Mouse (Mus musculus): ENCODE measurements at regions not wholly inside any gene's neighbourhood (a gene's known extent, or its start where the extent isn't known, plus 50 kb on each side); places are given as distances from the start of the nearest gene placed in this dataset.

GRCm38 (mm10) chr1:168737277-168737863 lies 305.3 kb upstream of the Pbx1 start:
- Histone ChIP-seq H3K27ac (replicated peaks; ENCODE audit: low read depth, low read length) (no peak overlapping the region), H3K36me3 (ENCODE audit: control insufficient read depth, insufficient read depth, low read length) (no peaks in the 10 kb centered on the region), H3K4me1 (ENCODE audit: control insufficient read depth, insufficient read depth, low read length) (no peaks in the 10 kb centered on the region), H3K9ac (ENCODE audit: low read length) (no peak overlapping the region), H3K9me3 (ENCODE audit: control insufficient read depth, low read length) (no peaks in the 10 kb centered on the region), H3K4me2 (ENCODE audit: low read depth, severe bottlenecking) (no peak overlapping the region), H3K27me3 (ENCODE audit: control insufficient read depth, insufficient read depth, low read length) (no peaks in the 10 kb centered on the region), H3K4me3 (ENCODE audit: low read depth, low read length) (no peak overlapping the region)
- ATAC-seq (ENCODE audit: insufficient number of reproducible peaks, low FRiP score, low TSS enrichment, low read depth) (no peak), DNase-seq (ENCODE audit: low spot score) (no peak)
- 78% methylated on average over 7 of the region's 7 CpGs for WGBS

- Histone ChIP-seq H3K27me3 (ENCODE audit: control insufficient read depth, insufficient read depth, low read length) (no peaks in the 10 kb centered on the region), H3K9ac (ENCODE audit: low read length) (no peak overlapping the region), H3K4me2 (ENCODE audit: low read depth, severe bottlenecking) (no peak overlapping the region), H3K9me3 (ENCODE audit: control insufficient read depth, low read length) (no peaks in the 10 kb centered on the region), H3K27ac (replicated peaks; ENCODE audit: low read depth, low read length) (no peak overlapping the region), H3K36me3 (ENCODE audit: control insufficient read depth, insufficient read depth, low read length) (no peaks in the 10 kb centered on the region), H3K4me1 (ENCODE audit: control insufficient read depth, insufficient read depth, low read length) (no peaks in the 10 kb centered on the region), H3K4me3 (ENCODE audit: low read depth, low read length) (no peak overlapping the region)
- ATAC-seq (ENCODE audit: insufficient number of reproducible peaks, low FRiP score, low TSS enrichment, low read depth) (no peak), DNase-seq (ENCODE audit: low spot score) (no peak)
- WGBS, result 73% methylated on average over 5 of the region's 5 CpGs
Observed at GRCm38 (mm10) chr1:168733066-168733465, 301.0 kb upstream of the Pbx1 start.

- Histone ChIP-seq H3K4me2 (ENCODE audit: low read depth, severe bottlenecking) (no peak overlapping the region), H3K4me1 (ENCODE audit: control insufficient read depth, insufficient read depth, low read length) (peaks cover 8% of the 10 kb centered on the region), H3K36me3 (ENCODE audit: control insufficient read depth, insufficient read depth, low read length) (no peaks in the 10 kb centered on the region), H3K9ac (ENCODE audit: low read length) (no peak overlapping the region), H3K27ac (replicated peaks; ENCODE audit: low read depth, low read length) (no peak overlapping the region), H3K27me3 (ENCODE audit: control insufficient read depth, insufficient read depth, low read length) (no peaks in the 10 kb centered on the region), H3K4me3 (ENCODE audit: low read depth, low read length) (no peak overlapping the region), H3K9me3 (ENCODE audit: control insufficient read depth, low read length) (no peaks in the 10 kb centered on the region)
- ATAC-seq (ENCODE audit: insufficient number of reproducible peaks, low FRiP score, low TSS enrichment, low read depth) (no peak), DNase-seq (ENCODE audit: low spot score) (no peak)
- WGBS, result 75% methylated on average over 2 of the region's 2 CpGs
Observed at GRCm38 (mm10) chr1:168709836-168710235, 277.8 kb upstream of the Pbx1 start.

GRCm38 (mm10) chr1:168709017-168709681 lies 277.1 kb upstream of the Pbx1 start:
- peaks cover 8% of the 10 kb centered on the region for H3K4me1 ChIP-seq (ENCODE audit: control insufficient read depth, insufficient read depth, low read length)
- H3K27me3 ChIP-seq (ENCODE audit: control insufficient read depth, insufficient read depth, low read length), result no peaks in the 10 kb centered on the region
- DNase-seq (ENCODE audit: low spot score) (peak; percentile 53), ATAC-seq (ENCODE audit: insufficient number of reproducible peaks, low FRiP score, low TSS enrichment, low read depth) (peak; percentile 69)
- H3K27ac ChIP-seq (replicated peaks; ENCODE audit: low read depth, low read length), result peak overlapping the region; percentile 38; the same call in 1 of the 2 replicates
- H3K4me3 ChIP-seq (ENCODE audit: low read depth, low read length), result no peak overlapping the region
- H3K9me3 ChIP-seq (ENCODE audit: control insufficient read depth, low read length), result no peaks in the 10 kb centered on the region; the same call in 1 of the 2 replicates
- no peak overlapping the region for H3K9ac ChIP-seq (ENCODE audit: low read length)
- 23% methylated on average over 21 of the region's 21 CpGs for WGBS
- H3K4me2 ChIP-seq (ENCODE audit: low read depth, severe bottlenecking), result peak overlapping the region; percentile 10
- H3K36me3 ChIP-seq (ENCODE audit: control insufficient read depth, insufficient read depth, low read length), result no peaks in the 10 kb centered on the region

- peak; percentile 76; the same call in 1 of the 2 replicates for ATAC-seq (ENCODE audit: insufficient number of reproducible peaks, low FRiP score, low TSS enrichment, low read depth)
- DNase-seq (ENCODE audit: low spot score), result peak; percentile 71
- Histone ChIP-seq H3K9me3 (ENCODE audit: control insufficient read depth, low read length) (no peaks in the 10 kb centered on the region; the same call in 1 of the 2 replicates), H3K27ac (replicated peaks; ENCODE audit: low read depth, low read length) (peak overlapping the region; percentile 38; the same call in 1 of the 2 replicates), H3K27me3 (ENCODE audit: control insufficient read depth, insufficient read depth, low read length) (no peaks in the 10 kb centered on the region), H3K4me3 (ENCODE audit: low read depth, low read length) (no peak overlapping the region), H3K4me2 (ENCODE audit: low read depth, severe bottlenecking) (peak overlapping the region; percentile 10; the same call in 1 of the 2 replicates), H3K36me3 (ENCODE audit: control insufficient read depth, insufficient read depth, low read length) (no peaks in the 10 kb centered on the region), H3K4me1 (ENCODE audit: control insufficient read depth, insufficient read depth, low read length) (peaks cover 8% of the 10 kb centered on the region), H3K9ac (ENCODE audit: low read length) (no peak overlapping the region)
- WGBS, result 24% methylated on average over 11 of the region's 11 CpGs
Observed at GRCm38 (mm10) chr1:168708161-168708865, 276.2 kb upstream of the Pbx1 start.

- DNase-seq (ENCODE audit: low spot score) (no peak), ATAC-seq (ENCODE audit: insufficient number of reproducible peaks, low FRiP score, low TSS enrichment, low read depth) (no peak)
- H3K27ac ChIP-seq (replicated peaks; ENCODE audit: low read depth, low read length), result no peak overlapping the region
- H3K9ac ChIP-seq (ENCODE audit: low read length), result no peak overlapping the region
- H3K4me3 ChIP-seq (ENCODE audit: low read depth, low read length), result no peak overlapping the region
- no peaks in the 10 kb centered on the region for H3K27me3 ChIP-seq (ENCODE audit: control insufficient read depth, insufficient read depth, low read length)
- H3K9me3 ChIP-seq (ENCODE audit: control insufficient read depth, low read length), result no peaks in the 10 kb centered on the region
- 90% methylated on average over 1 of the region's 1 CpGs for WGBS
- no peaks in the 10 kb centered on the region for H3K36me3 ChIP-seq (ENCODE audit: control insufficient read depth, insufficient read depth, low read length)
- no peak overlapping the region for H3K4me2 ChIP-seq (ENCODE audit: low read depth, severe bottlenecking)
- H3K4me1 ChIP-seq (ENCODE audit: control insufficient read depth, insufficient read depth, low read length), result no peaks in the 10 kb centered on the region
Observed at GRCm38 (mm10) chr1:168697386-168697785, 265.3 kb upstream of the Pbx1 start.

- 90% methylated on average over 7 of the region's 7 CpGs for WGBS
- no peak overlapping the region for H3K27ac ChIP-seq (replicated peaks; ENCODE audit: low read depth, low read length)
- DNase-seq (ENCODE audit: low spot score), result no peak
- no peak for ATAC-seq (ENCODE audit: insufficient number of reproducible peaks, low FRiP score, low TSS enrichment, low read depth)
- no peaks in the 10 kb centered on the region for H3K9me3 ChIP-seq (ENCODE audit: control insufficient read depth, low read length)
- H3K4me3 ChIP-seq (ENCODE audit: low read depth, low read length), result no peak overlapping the region
- no peaks in the 10 kb centered on the region for H3K36me3 ChIP-seq (ENCODE audit: control insufficient read depth, insufficient read depth, low read length)
- no peaks in the 10 kb centered on the region for H3K27me3 ChIP-seq (ENCODE audit: control insufficient read depth, insufficient read depth, low read length)
- no peaks in the 10 kb centered on the region for H3K4me1 ChIP-seq (ENCODE audit: control insufficient read depth, insufficient read depth, low read length)
- no peak overlapping the region for H3K9ac ChIP-seq (ENCODE audit: low read length)
- no peak overlapping the region for H3K4me2 ChIP-seq (ENCODE audit: low read depth, severe bottlenecking)
Observed at GRCm38 (mm10) chr1:168686821-168687220, 254.8 kb upstream of the Pbx1 start.

GRCm38 (mm10) chr1:168685147-168685546 lies 253.1 kb upstream of the Pbx1 start:
- ATAC-seq (ENCODE audit: insufficient number of reproducible peaks, low FRiP score, low TSS enrichment, low read depth) (no peak), DNase-seq (ENCODE audit: low spot score) (no peak)
- Histone ChIP-seq H3K27ac (replicated peaks; ENCODE audit: low read depth, low read length) (no peak overlapping the region), H3K4me3 (ENCODE audit: low read depth, low read length) (no peak overlapping the region), H3K9me3 (ENCODE audit: control insufficient read depth, low read length) (no peaks in the 10 kb centered on the region), H3K27me3 (ENCODE audit: control insufficient read depth, insufficient read depth, low read length) (no peaks in the 10 kb centered on the region), H3K4me2 (ENCODE audit: low read depth, severe bottlenecking) (no peak overlapping the region), H3K9ac (ENCODE audit: low read length) (no peak overlapping the region), H3K4me1 (ENCODE audit: control insufficient read depth, insufficient read depth, low read length) (no peaks in the 10 kb centered on the region), H3K36me3 (ENCODE audit: control insufficient read depth, insufficient read depth, low read length) (no peaks in the 10 kb centered on the region)
- 89% methylated on average over 2 of the region's 2 CpGs for WGBS
